Mouse (Mus musculus): ENCODE data around the gene Myadm. TPM values are rescaled to one million over a fixed set of nuclear protein-coding genes. Genes with fewer than 3 reads are reported as not detected.

The Myadm gene
- polyA plus RNA-seq, 1 experiment from 2014 or later = 37.7 TPM

DNA sequence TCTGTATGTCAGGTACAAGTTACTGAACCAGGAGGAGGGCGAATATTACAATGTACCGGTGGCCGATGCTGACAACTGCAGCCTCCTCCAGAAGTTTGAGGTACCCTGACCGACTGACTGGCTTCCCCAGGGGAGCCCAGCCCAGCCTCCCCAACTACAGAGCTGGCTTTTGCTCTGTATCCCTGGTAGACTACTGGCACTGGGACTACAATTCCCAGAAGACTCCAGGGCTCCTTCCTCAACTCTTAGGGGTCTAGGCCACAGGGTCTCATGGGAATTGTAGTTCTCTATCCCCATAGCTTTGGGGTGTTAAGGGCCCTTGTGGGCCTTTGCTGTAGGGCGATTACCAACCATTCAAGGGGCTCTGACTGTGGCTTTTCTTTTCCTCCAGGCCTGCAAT is 25.2 kb downstream of the Myadm start:
- no peak for DNase-seq (ENCODE audit: low spot score)
- Histone ChIP-seq H3K4me1 (ENCODE audit: control insufficient read depth, insufficient read depth, low read length) (no peaks in the 10 kb centered on the region), H3K27ac (replicated peaks; ENCODE audit: low read depth, low read length) (no peak overlapping the region), H3K27me3 (ENCODE audit: control insufficient read depth, insufficient read depth, low read length) (no peaks in the 10 kb centered on the region), H3K4me2 (ENCODE audit: low read depth, severe bottlenecking) (no peak overlapping the region), H3K9ac (ENCODE audit: low read length) (no peak overlapping the region), H3K4me3 (ENCODE audit: low read depth, low read length) (no peak overlapping the region), H3K9me3 (ENCODE audit: control insufficient read depth, low read length) (no peaks in the 10 kb centered on the region; the same call in 1 of the 2 replicates), H3K36me3 (ENCODE audit: control insufficient read depth, insufficient read depth, low read length) (no peaks in the 10 kb centered on the region)
- no peak for ATAC-seq (ENCODE audit: insufficient number of reproducible peaks, low FRiP score, low TSS enrichment, low read depth)
- WGBS = 67% methylated on average over 5 of the region's 5 CpGs

DNA sequence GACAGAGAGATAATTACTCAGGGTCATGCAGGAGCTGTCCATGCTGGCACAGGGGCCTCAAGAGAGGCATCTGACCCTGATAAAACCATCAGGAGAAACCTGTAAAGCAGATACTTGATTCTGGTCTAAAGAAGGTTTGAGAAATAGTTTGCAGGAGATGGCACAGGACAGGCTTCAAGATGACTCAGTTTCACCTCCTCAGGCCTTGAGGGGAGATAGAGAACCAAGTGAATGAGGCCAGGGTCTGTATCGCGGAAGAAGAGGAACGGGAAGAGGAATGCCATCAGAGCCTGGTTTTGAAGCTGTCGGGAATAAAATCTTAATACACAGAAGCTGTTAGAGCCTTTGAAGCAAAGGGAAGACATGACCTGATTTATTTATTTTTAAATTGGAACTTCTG is 28.8 kb downstream of the Myadm start:
- Histone ChIP-seq H3K9ac (ENCODE audit: low read length) (no peak overlapping the region), H3K4me3 (ENCODE audit: low read depth, low read length) (no peak overlapping the region)

DNA sequence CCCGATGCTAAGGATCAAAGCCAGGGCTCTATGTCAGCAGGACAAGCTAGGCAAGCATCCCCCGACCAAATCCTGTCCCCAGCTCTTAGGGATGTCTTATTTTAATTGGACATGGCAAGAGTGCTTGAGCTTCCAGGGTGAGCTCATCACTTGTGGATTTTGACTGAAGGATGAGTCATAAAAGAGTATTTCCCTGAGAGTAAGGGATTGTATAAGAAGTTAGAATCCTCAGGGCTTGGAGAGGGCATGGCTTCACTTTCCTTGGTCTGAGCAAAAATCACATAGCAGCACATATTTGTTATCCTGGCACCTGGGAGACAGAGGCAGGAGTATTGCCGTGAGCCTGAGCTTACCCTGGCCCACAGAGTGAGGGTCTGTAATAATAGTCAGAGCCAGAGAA is 32.0 kb downstream of the Myadm start:
- no peaks in the 10 kb centered on the region for H3K27me3 ChIP-seq (ENCODE audit: control insufficient read depth, insufficient read depth, low read length)
- H3K9ac ChIP-seq (ENCODE audit: low read length) = no peak overlapping the region
- no peak for DNase-seq (ENCODE audit: low spot score)
- H3K27ac ChIP-seq (replicated peaks; ENCODE audit: low read depth, low read length) = no peak overlapping the region
- no peak for ATAC-seq (ENCODE audit: insufficient number of reproducible peaks, low FRiP score, low TSS enrichment, low read depth)
- H3K4me2 ChIP-seq (ENCODE audit: low read depth, severe bottlenecking) = no peak overlapping the region
- no peaks in the 10 kb centered on the region for H3K4me1 ChIP-seq (ENCODE audit: control insufficient read depth, insufficient read depth, low read length)
- 63% methylated on average over 3 of the region's 3 CpGs for WGBS
- no peak overlapping the region for H3K4me3 ChIP-seq (ENCODE audit: low read depth, low read length)
- no peaks in the 10 kb centered on the region for H3K9me3 ChIP-seq (ENCODE audit: control insufficient read depth, low read length)
- H3K36me3 ChIP-seq (ENCODE audit: control insufficient read depth, insufficient read depth, low read length) = no peaks in the 10 kb centered on the region

More for the DNA sequence above, 28.8 kb downstream of the Myadm start:
- H3K9me3 ChIP-seq (ENCODE audit: control insufficient read depth, low read length) = no peaks in the 10 kb centered on the region
- H3K4me2 ChIP-seq (ENCODE audit: low read depth, severe bottlenecking) = no peak overlapping the region
- 50% methylated on average over 4 of the region's 4 CpGs for WGBS
- H3K4me1 ChIP-seq (ENCODE audit: control insufficient read depth, insufficient read depth, low read length) = no peaks in the 10 kb centered on the region
- H3K36me3 ChIP-seq (ENCODE audit: control insufficient read depth, insufficient read depth, low read length) = no peaks in the 10 kb centered on the region
- no peaks in the 10 kb centered on the region for H3K27me3 ChIP-seq (ENCODE audit: control insufficient read depth, insufficient read depth, low read length)
- no peak overlapping the region for H3K27ac ChIP-seq (replicated peaks; ENCODE audit: low read depth, low read length)
- DNase-seq (ENCODE audit: low spot score) (no peak), ATAC-seq (ENCODE audit: insufficient number of reproducible peaks, low FRiP score, low TSS enrichment, low read depth) (no peak)

DNA sequence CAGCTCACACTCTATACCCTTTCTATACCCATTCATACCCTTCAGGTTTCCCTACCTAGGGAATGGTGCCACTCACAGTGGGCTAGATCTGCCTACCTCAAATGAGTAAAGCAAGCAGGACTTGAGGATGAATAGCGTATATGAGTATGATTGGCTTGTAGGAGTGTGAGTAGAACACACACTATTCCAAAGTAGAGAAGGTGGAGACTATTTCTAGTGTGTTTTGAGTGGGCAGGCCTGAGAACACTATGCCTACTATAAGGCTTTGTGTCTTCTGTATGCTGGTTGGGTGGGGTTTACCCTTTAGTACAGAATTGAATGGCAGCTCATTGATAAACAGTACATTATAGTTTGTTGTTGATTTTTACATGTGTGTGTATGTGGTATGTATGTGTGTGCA is 34.9 kb downstream of the Myadm start:
- Histone ChIP-seq H3K4me3 (ENCODE audit: low read depth, low read length) (no peak overlapping the region), H3K27ac (replicated peaks; ENCODE audit: low read depth, low read length) (no peak overlapping the region), H3K9ac (ENCODE audit: low read length) (no peak overlapping the region), H3K4me1 (ENCODE audit: control insufficient read depth, insufficient read depth, low read length) (no peaks in the 10 kb centered on the region), H3K4me2 (ENCODE audit: low read depth, severe bottlenecking) (no peak overlapping the region), H3K9me3 (ENCODE audit: control insufficient read depth, low read length) (no peaks in the 10 kb centered on the region), H3K36me3 (ENCODE audit: control insufficient read depth, insufficient read depth, low read length) (no peaks in the 10 kb centered on the region), H3K27me3 (ENCODE audit: control insufficient read depth, insufficient read depth, low read length) (no peaks in the 10 kb centered on the region)
- WGBS = 89% methylated on average over 1 of the region's 1 CpGs
- ATAC-seq (ENCODE audit: insufficient number of reproducible peaks, low FRiP score, low TSS enrichment, low read depth) (no peak), DNase-seq (ENCODE audit: low spot score) (no peak)

DNA sequence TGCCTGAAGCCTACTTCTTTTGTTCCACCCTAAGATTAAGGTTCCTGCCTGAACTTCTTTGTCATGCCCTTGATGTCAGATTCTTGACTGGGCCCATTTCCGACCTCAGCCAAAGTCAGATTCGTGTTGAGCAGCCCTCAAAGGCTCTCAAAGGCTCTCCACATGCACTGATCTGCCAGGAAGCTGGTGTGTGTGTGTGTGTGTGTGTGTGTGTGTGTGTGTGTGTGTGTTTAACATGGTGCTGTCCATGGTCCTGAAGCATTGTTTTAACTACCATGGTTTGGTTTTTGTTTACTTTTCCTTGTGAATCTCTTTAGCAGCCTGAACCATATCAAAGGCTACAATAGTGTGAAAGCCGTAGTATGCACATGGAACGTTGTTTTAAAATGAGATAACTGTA is 39.1 kb downstream of the Myadm start:
- Histone ChIP-seq H3K4me3 (ENCODE audit: low read depth, low read length) (no peak overlapping the region), H3K9me3 (ENCODE audit: control insufficient read depth, low read length) (no peaks in the 10 kb centered on the region), H3K36me3 (ENCODE audit: control insufficient read depth, insufficient read depth, low read length) (no peaks in the 10 kb centered on the region), H3K27ac (replicated peaks; ENCODE audit: low read depth, low read length) (no peak overlapping the region), H3K4me1 (ENCODE audit: control insufficient read depth, insufficient read depth, low read length) (no peaks in the 10 kb centered on the region; the same call in 1 of the 2 replicates), H3K9ac (ENCODE audit: low read length) (no peak overlapping the region), H3K4me2 (ENCODE audit: low read depth, severe bottlenecking) (no peak overlapping the region), H3K27me3 (ENCODE audit: control insufficient read depth, insufficient read depth, low read length) (no peaks in the 10 kb centered on the region)
- no peak for ATAC-seq (ENCODE audit: insufficient number of reproducible peaks, low FRiP score, low TSS enrichment, low read depth)
- 74% methylated on average over 4 of the region's 4 CpGs for WGBS
- no peak for DNase-seq (ENCODE audit: low spot score)

DNA sequence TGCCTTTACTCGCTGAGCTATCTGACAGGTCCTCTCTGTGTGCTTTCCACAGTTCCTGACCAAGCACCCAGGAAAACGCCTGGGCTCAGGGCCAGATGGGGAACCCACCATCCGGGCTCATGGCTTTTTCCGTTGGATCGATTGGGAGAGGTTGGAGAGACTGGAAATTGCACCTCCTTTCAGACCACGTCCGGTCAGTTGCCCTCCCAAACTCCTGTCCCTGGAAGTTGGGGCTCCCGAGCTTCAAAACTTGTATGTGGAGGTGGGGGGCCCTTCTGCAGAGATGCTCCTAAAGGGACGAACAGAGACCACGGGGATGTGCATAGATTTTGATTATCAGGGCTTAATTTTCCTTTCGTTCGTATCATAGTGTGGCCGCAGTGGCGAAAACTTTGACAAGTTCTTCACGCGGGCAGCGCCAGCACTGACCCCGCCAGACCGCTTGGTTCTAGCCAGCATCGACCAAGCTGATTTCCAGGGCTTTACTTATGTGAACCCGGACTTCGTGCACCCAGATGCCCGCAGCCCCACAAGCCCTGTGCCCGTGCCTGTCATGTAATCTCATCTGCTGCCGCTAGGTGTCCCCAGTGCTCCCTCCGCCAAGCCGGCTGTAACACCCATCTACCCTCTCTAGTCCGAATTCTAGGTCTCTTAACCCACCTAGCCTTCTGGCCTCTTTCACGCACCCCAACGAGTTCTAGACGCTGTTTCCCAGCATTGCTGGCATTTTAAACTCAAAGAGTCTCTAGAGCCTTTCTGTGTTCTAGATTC is 41.1 kb downstream of the Myadm start:
- H3K9me3 ChIP-seq (ENCODE audit: control insufficient read depth, low read length) = no peaks in the 10 kb centered on the region
- DNase-seq (ENCODE audit: low spot score) (peak; percentile 84), ATAC-seq (ENCODE audit: insufficient number of reproducible peaks, low FRiP score, low TSS enrichment, low read depth) (no peak)
- no peaks in the 10 kb centered on the region for H3K36me3 ChIP-seq (ENCODE audit: control insufficient read depth, insufficient read depth, low read length)
- 21% methylated on average over 31 of the region's 31 CpGs for WGBS
- H3K9ac ChIP-seq (ENCODE audit: low read length) = no peak overlapping the region
- no peak overlapping the region for H3K4me3 ChIP-seq (ENCODE audit: low read depth, low read length)
- H3K27ac ChIP-seq (replicated peaks; ENCODE audit: low read depth, low read length) = no peak overlapping the region
- peaks cover 7% of the 10 kb centered on the region for H3K4me1 ChIP-seq (ENCODE audit: control insufficient read depth, insufficient read depth, low read length)
- no peaks in the 10 kb centered on the region for H3K27me3 ChIP-seq (ENCODE audit: control insufficient read depth, insufficient read depth, low read length)
- 0 out of 2 replicates have a peak overlapping the region, but pooled peaks have one; percentile 16 for H3K4me2 ChIP-seq (ENCODE audit: low read depth, severe bottlenecking)

DNA sequence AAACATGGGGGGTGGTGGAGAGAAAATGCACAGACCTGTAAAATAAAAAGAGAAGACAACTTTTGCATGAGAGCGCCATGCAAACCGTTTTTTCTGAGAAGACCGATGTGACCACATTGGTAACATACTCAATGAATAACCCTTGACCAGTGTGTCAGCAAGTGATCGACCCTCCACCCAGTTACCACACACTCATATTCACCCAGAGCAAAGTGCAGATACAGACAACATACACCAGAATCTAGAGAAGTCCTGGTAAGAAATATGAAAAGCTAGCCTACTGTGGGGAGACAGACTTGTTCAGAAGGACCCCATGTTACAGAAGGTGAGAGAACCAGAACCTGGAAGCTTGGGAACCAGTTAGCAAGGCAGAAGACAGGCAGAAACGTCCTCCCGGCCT is 42.3 kb downstream of the Myadm start:
- Histone ChIP-seq H3K27me3 (ENCODE audit: control insufficient read depth, insufficient read depth, low read length) (no peaks in the 10 kb centered on the region), H3K9me3 (ENCODE audit: control insufficient read depth, low read length) (no peaks in the 10 kb centered on the region), H3K27ac (replicated peaks; ENCODE audit: low read depth, low read length) (no peak overlapping the region), H3K9ac (ENCODE audit: low read length) (no peak overlapping the region), H3K4me1 (ENCODE audit: control insufficient read depth, insufficient read depth, low read length) (peaks cover 7% of the 10 kb centered on the region), H3K4me3 (ENCODE audit: low read depth, low read length) (peak overlapping the region; percentile 61), H3K4me2 (ENCODE audit: low read depth, severe bottlenecking) (peak overlapping the region; percentile 64), H3K36me3 (ENCODE audit: control insufficient read depth, insufficient read depth, low read length) (no peaks in the 10 kb centered on the region)
- WGBS = 51% methylated on average over 6 of the region's 6 CpGs
- ATAC-seq (ENCODE audit: insufficient number of reproducible peaks, low FRiP score, low TSS enrichment, low read depth) (no peak), DNase-seq (ENCODE audit: low spot score) (no peak)

DNA sequence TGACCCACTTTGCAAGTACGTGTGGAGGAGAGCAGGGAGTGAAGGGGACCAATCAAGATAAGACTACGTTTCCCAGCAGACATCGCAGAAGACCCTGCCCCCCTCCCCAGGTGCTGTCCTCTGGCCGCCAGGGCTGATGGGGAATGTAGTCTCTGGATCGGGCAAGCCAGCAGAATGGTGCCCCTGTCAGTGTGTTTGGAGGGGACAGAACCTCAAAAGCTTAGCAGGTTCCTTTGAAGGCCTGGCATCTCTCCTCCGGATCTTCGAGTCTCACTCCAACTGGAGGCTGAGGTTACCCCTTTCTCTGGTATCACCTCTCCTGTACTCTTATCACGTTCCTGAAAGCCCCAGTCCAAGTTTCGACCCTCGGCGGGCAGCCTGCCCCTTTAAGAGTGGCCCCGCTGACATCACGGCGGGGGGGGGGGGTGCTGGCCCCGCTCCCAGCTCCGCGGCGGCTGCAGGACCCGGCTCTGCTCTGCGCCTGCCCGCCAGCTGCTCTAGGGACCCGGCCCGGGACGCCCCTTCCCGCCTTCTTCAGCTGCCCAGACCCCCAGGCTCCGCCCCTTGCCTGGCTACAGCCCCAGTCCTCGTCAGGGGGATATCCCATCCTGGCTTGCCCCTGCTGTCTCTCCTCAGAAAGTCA is 42.8 kb downstream of the Myadm start:
- peaks cover 7% of the 10 kb centered on the region for H3K4me1 ChIP-seq (ENCODE audit: control insufficient read depth, insufficient read depth, low read length)
- no peaks in the 10 kb centered on the region for H3K27me3 ChIP-seq (ENCODE audit: control insufficient read depth, insufficient read depth, low read length)
- ATAC-seq (ENCODE audit: insufficient number of reproducible peaks, low FRiP score, low TSS enrichment, low read depth) (peak; percentile 92), DNase-seq (ENCODE audit: low spot score) (peak; percentile 87)
- WGBS = under 1% methylated on average over 27 of the region's 27 CpGs
- no peaks in the 10 kb centered on the region for H3K9me3 ChIP-seq (ENCODE audit: control insufficient read depth, low read length)
- no peaks in the 10 kb centered on the region for H3K36me3 ChIP-seq (ENCODE audit: control insufficient read depth, insufficient read depth, low read length)
- peak overlapping the region; percentile 61 for H3K4me3 ChIP-seq (ENCODE audit: low read depth, low read length)
- peak overlapping the region; percentile 30; the same call in 1 of the 2 replicates for H3K9ac ChIP-seq (ENCODE audit: low read length)
- H3K27ac ChIP-seq (replicated peaks; ENCODE audit: low read depth, low read length) = peak overlapping the region; percentile 68; the same call in 1 of the 2 replicates
- peak overlapping the region; percentile 64 for H3K4me2 ChIP-seq (ENCODE audit: low read depth, severe bottlenecking)

Measured in limb, embryonic 11.5 days (tissue).